Mouse (Mus musculus): ENCODE data around the gene Usp20.

Gene Usp20

GRCm38 (mm10) chr2:31043856-31044255, 61.8 kb downstream of the Usp20 start:
- DNase-seq = peak; percentile 45

GRCm38 (mm10) chr2:31048037-31048436, 66.0 kb downstream of the Usp20 start:
- no peak for DNase-seq

- DNase-seq = no peak
Observed at GRCm38 (mm10) chr2:31052441-31052840, 70.4 kb downstream of the Usp20 start.

GRCm38 (mm10) chr2:31053426-31053825, 71.3 kb downstream of the Usp20 start:
- no peak for DNase-seq

GRCm38 (mm10) chr2:31053851-31054340, 71.8 kb downstream of the Usp20 start:
- DNase-seq = peak; percentile 49

- DNase-seq = no peak
Observed at GRCm38 (mm10) chr2:31056070-31056469, 74.0 kb downstream of the Usp20 start.

GRCm38 (mm10) chr2:31057549-31058177, 75.6 kb downstream of the Usp20 start:
- no peak for DNase-seq

- DNase-seq = no peak
Observed at GRCm38 (mm10) chr2:31058443-31058842, 76.4 kb downstream of the Usp20 start.

GRCm38 (mm10) chr2:31060271-31060670, 78.2 kb downstream of the Usp20 start:
- DNase-seq = no peak

- DNase-seq = no peak
Observed at GRCm38 (mm10) chr2:31060787-31061730, 79.0 kb downstream of the Usp20 start.

- no peak for DNase-seq
Observed at GRCm38 (mm10) chr2:31061868-31062628, 80.0 kb downstream of the Usp20 start.

- DNase-seq = no peak
Observed at GRCm38 (mm10) chr2:31066019-31066789, 84.1 kb downstream of the Usp20 start.

- peak; percentile 46 for DNase-seq
Observed at GRCm38 (mm10) chr2:31067059-31067595, 85.0 kb downstream of the Usp20 start.

GRCm38 (mm10) chr2:31067696-31068245, 85.7 kb downstream of the Usp20 start:
- DNase-seq = no peak

GRCm38 (mm10) chr2:31068246-31069113, 86.4 kb downstream of the Usp20 start:
- peak; percentile 66 for DNase-seq

- DNase-seq = no peak
Observed at GRCm38 (mm10) chr2:31069114-31069445, 87.0 kb downstream of the Usp20 start.

GRCm38 (mm10) chr2:31069506-31069905, 87.4 kb downstream of the Usp20 start:
- DNase-seq = no peak

Measured in kidney, postnatal 14 days (tissue).